8 mouse cellular contexts compared by ENCODE assay signal in genomic region chr5:38158501-38158946, GRCm38 (mm10). TPM values are rescaled to one million over a fixed set of nuclear protein-coding genes. Genes with fewer than 3 reads are reported as not detected.
DNase-seq lines count a peak whose midpoint lies in the region; ATAC-seq lines count a peak whose summit lies in the region.

No protein-coding gene starts in this region.

- H3K27ac ChIP-seq in liver, embryonic 16.5 days (ENCODE audit: low read length), result no peak overlapping the region
- H3K27ac ChIP-seq in stomach, embryonic 15.5 days, result no peak overlapping the region

- H3K27me3 ChIP-seq in liver, embryonic 16.5 days (ENCODE audit: control insufficient read depth, insufficient read depth, low read depth, low read length), result peaks cover 48% of the 10 kb centered on the region
- peaks cover 20% of the 10 kb centered on the region; the same call in 1 of the 2 replicates for H3K27me3 ChIP-seq in stomach, embryonic 15.5 days (replicated peaks)

- peak; percentile 43 for DNase-seq in layer of hippocampus, adult 9-11 months
- no peak for DNase-seq in layer of hippocampus, postnatal 25 days (ENCODE audit: extremely low spot score in 1 of 2, low spot score in 1 of 2)
- DNase-seq in cerebellum, postnatal 25 days, result peak; percentile 50
- peak; percentile 46 to 66 for DNase-seq in frontal cortex, postnatal 36 days (ENCODE audit: low spot score in 2 of 2)
- DNase-seq in adrenal gland, adult (ENCODE audit: inconsistent age in 2 of 2, low spot score in 1 of 2), result no peak
- no peak for DNase-seq in layer of hippocampus, adult 11-12 months (ENCODE audit: low spot score)

- no peaks in the 10 kb centered on the region for H3K36me3 ChIP-seq in liver, embryonic 16.5 days (ENCODE audit: control insufficient read depth, insufficient read depth)
- H3K36me3 ChIP-seq in stomach, embryonic 15.5 days, result peaks cover 5% of the 10 kb centered on the region; the same call in 1 of the 2 replicates

- 4% methylated on average over 17 of the region's 17 CpGs for WGBS in liver, embryonic 16.5 days (ENCODE audit: insufficient replicate concordance)
- 3% methylated on average over 17 of the region's 17 CpGs for WGBS in stomach, embryonic 15.5 days

- no peak overlapping the region for H3K9ac ChIP-seq in liver, embryonic 16.5 days (ENCODE audit: low read depth, low read length)
- peak overlapping the region; percentile 55 for H3K9ac ChIP-seq in stomach, embryonic 15.5 days

- H3K4me1 ChIP-seq in liver, embryonic 16.5 days (ENCODE audit: control insufficient read depth, low read depth, low read length), result no peaks in the 10 kb centered on the region
- H3K4me1 ChIP-seq in stomach, embryonic 15.5 days, result 0 out of 2 replicates have a peak, but pooled peaks cover 9% of the 10 kb centered on the region

- no peak for ATAC-seq in liver, embryonic 16.5 days (ENCODE audit: low read depth)
- ATAC-seq in stomach, embryonic 15.5 days (ENCODE audit: insufficient read depth, low FRiP score, low read depth), result no peak

- H3K4me2 ChIP-seq in liver, embryonic 16.5 days (ENCODE audit: low read depth, low read length), result peak overlapping the region; percentile 55
- H3K4me2 ChIP-seq in stomach, embryonic 15.5 days, result peak overlapping the region; percentile 92

- peak overlapping the region; percentile 47 for H3K4me3 ChIP-seq in liver, embryonic 16.5 days (ENCODE audit: low read depth, low read length)
- H3K4me3 ChIP-seq in stomach, embryonic 15.5 days (replicated peaks), result peak overlapping the region; percentile 73

- H3K9me3 ChIP-seq in liver, embryonic 16.5 days (replicated peaks; ENCODE audit: control insufficient read depth, low read length), result no peaks in the 10 kb centered on the region
- no peaks in the 10 kb centered on the region for H3K9me3 ChIP-seq in stomach, embryonic 15.5 days

RNA-seq across cellular contexts. Expression of gene Nsg1, which starts 1.2 kb away (rescaled TPM):
- total RNA-seq in layer of hippocampus, postnatal 25 days (2021), result 100 to 1,000 TPM; 455 to 474 TPM
- 1.6 and 2.0 TPM in 2 replicates for polyA plus RNA-seq in liver, embryonic 16.5 days (2015; fragmentation: Nextera tagmentation; extraction: Ambion mirVana)
- 55.4 and 65.7 TPM in 2 replicates for polyA plus RNA-seq in stomach, embryonic 15.5 days (2015; fragmentation: Nextera tagmentation; extraction: Ambion mirVana)

Comparison
In these comparisons a context has a peak if more than half of its experiments do, and no peak if none do; other contexts are left out.
1. DNase-seq: peak in layer of hippocampus, adult 9-11 months (single experiment), cerebellum, postnatal 25 days (2 of 2) and frontal cortex, postnatal 36 days (2 of 2); none in layer of hippocampus, postnatal 25 days (0 of 2), adrenal gland, adult (0 of 2) and layer of hippocampus, adult 11-12 months (single experiment).
2. RNA of gene Nsg1, which starts 1.2 kb away (polyA plus RNA-seq): 55.4 to 65.7 TPM in stomach, embryonic 15.5 days; 1.6 to 2.0 TPM in liver, embryonic 16.5 days; every median in the first group is over 10 times any median in the second.